Mouse (Mus musculus) intestine, embryonic 15.5 days (tissue): ENCODE data around the gene Mindy4b-ps. TPM values are rescaled to one million over a fixed set of nuclear protein-coding genes. Genes with fewer than 3 reads are reported as not detected.

Source experiments
- ATAC-seq: fragments of 200-750 bp; cut with Nextera tagmentation; 2 replicates; pipeline ENCODE4 v1.8.0; 2017; ENCODE audit warnings: moderate TSS enrichment, moderate library complexity
- H3K27ac ChIP-seq: fragments of 300-500 bp; sonication (generic); 2 replicates; pipeline ENCODE4 v1.5.1; 2015; ENCODE audit warnings: mild to moderate bottlenecking, inconsistent platforms
- H3K27me3 ChIP-seq: fragments of 300-500 bp; sonication (generic); replicated peaks from 2 replicates; pipeline ENCODE4 v1.6.1; 2015; ENCODE audit warnings: inconsistent platforms
- H3K36me3 ChIP-seq: fragments of 300-500 bp; sonication (generic); 2 replicates; pipeline ENCODE4 v1.6.1; 2015; ENCODE audit warnings: inconsistent platforms
- H3K4me1 ChIP-seq: fragments of 300-500 bp; sonication (generic); replicated peaks from 2 replicates; pipeline ENCODE4 v1.6.1; 2015; ENCODE audit warnings: inconsistent platforms
- H3K4me2 ChIP-seq: fragments of 300-500 bp; sonication (generic); replicated peaks from 2 replicates; pipeline ENCODE4 v1.6.1; 2015; ENCODE audit warnings: mild to moderate bottlenecking, inconsistent platforms
- H3K4me3 ChIP-seq: fragments of 300-500 bp; sonication (generic); replicated peaks from 2 replicates; pipeline ENCODE4 v1.5.1; 2015; ENCODE audit warnings: inconsistent platforms
- H3K9ac ChIP-seq: fragments of 300-500 bp; sonication (generic); 2 replicates; pipeline ENCODE4 v1.6.1; 2015; ENCODE audit warnings: inconsistent platforms
- H3K9me3 ChIP-seq: fragments of 300-500 bp; sonication (generic); 2 replicates; pipeline ENCODE4 v1.6.1; 2016; ENCODE audit warnings: inconsistent platforms
- WGBS: fragments of 180-500 bp; shearing (Covaris S2); methylation state at CpG from one replicate; pipeline ENCODE4 v1.1.7; 2015; 5-methylcytosine and 5-hydroxymethylcytosine counted together
- polyA plus RNA-seq: library from polyadenylated mRNA; unstranded; fragments of >200 nt; fragmentation: Nextera tagmentation; extraction: Ambion mirVana; gene quantifications from 2 replicates; pipeline ENCODE4 v1.2.1, GENCODE M21; 2015

Gene Mindy4b-ps
- polyA plus RNA-seq, 1 experiment from 2014 or later: not detected

DNA sequence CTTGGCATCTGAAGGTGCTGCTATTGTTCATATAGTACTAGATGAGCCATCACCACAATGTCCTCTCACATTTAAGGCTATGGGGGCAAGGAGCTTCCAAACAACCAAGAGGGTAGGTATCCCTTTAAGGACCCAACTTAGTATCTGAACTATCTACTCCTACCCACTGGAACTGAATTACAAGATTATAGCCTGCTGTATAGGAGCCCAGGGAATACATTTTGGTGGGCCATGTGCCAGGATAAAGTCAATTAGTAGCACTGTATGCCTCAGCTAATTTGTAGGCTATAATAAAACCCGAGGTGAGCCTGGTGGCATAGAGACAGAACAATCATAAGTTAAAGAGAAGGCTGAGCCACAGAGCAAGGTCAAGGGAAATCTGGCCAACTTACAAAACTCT lies 65.7 kb downstream of the Mindy4b-ps start:
- Histone ChIP-seq H3K4me3 (no peak overlapping the region), H3K36me3 (no peaks in the 10 kb centered on the region), H3K27me3 (no peaks in the 10 kb centered on the region), H3K4me1 (no peaks in the 10 kb centered on the region), H3K9ac (no peak overlapping the region), H3K27ac (no peak overlapping the region), H3K9me3 (no peaks in the 10 kb centered on the region), H3K4me2 (no peak overlapping the region)
- no peak for ATAC-seq
- WGBS: 70% methylated on average over 1 of the region's 1 CpGs

DNA sequence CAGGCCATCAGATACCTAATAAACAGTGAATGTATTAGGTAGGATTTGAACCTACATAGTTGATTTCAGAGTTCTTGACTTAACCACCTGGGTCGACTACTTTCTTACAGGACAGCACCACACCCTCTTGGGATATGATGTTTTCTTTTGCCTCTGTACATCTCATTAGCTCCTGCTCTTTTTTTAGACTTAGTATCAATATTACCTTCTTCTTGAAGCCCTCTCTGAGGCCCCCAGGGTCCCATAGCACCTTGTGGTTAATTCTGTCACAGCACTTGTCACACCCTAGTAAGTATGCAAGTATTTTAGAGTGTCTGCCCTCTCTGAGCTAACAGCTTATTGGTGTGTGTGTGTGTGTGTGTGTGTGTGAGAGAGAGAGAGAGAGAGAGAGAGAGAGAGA lies 66.3 kb downstream of the Mindy4b-ps start:
- ATAC-seq: no peak

DNA sequence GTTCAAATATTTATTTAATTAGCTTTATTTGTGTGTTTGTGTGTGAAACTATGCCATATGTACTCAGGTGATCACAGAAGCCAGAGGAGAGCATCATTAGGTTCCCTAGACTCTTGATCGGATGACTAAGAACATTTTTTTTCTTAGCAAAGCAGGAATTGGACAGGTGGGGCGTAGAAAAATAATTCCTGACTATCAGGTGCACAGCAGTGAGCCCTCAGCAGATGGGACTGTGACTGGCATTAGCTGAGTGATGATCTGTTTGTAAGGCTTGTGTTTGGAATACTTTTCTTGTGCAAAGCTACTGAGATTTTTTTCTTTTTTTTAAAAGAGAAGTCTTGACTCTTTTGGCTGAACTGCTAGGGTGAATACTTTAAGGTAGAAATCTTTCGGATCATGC lies 67.8 kb downstream of the Mindy4b-ps start:
- Histone ChIP-seq H3K27ac (no peak overlapping the region), H3K36me3 (no peaks in the 10 kb centered on the region), H3K4me2 (no peak overlapping the region), H3K9me3 (no peaks in the 10 kb centered on the region), H3K4me3 (no peak overlapping the region), H3K27me3 (no peaks in the 10 kb centered on the region), H3K9ac (no peak overlapping the region), H3K4me1 (no peaks in the 10 kb centered on the region)
- no peak for ATAC-seq
- 82% methylated on average over 3 of the region's 3 CpGs for WGBS

More for the DNA sequence above, 66.3 kb downstream of the Mindy4b-ps start:
- Histone ChIP-seq H3K4me2 (no peak overlapping the region), H3K27me3 (no peaks in the 10 kb centered on the region), H3K4me3 (no peak overlapping the region), H3K27ac (no peak overlapping the region), H3K36me3 (no peaks in the 10 kb centered on the region), H3K9ac (no peak overlapping the region), H3K9me3 (no peaks in the 10 kb centered on the region), H3K4me1 (no peaks in the 10 kb centered on the region)
- WGBS: 71% methylated on average over 1 of the region's 1 CpGs

DNA sequence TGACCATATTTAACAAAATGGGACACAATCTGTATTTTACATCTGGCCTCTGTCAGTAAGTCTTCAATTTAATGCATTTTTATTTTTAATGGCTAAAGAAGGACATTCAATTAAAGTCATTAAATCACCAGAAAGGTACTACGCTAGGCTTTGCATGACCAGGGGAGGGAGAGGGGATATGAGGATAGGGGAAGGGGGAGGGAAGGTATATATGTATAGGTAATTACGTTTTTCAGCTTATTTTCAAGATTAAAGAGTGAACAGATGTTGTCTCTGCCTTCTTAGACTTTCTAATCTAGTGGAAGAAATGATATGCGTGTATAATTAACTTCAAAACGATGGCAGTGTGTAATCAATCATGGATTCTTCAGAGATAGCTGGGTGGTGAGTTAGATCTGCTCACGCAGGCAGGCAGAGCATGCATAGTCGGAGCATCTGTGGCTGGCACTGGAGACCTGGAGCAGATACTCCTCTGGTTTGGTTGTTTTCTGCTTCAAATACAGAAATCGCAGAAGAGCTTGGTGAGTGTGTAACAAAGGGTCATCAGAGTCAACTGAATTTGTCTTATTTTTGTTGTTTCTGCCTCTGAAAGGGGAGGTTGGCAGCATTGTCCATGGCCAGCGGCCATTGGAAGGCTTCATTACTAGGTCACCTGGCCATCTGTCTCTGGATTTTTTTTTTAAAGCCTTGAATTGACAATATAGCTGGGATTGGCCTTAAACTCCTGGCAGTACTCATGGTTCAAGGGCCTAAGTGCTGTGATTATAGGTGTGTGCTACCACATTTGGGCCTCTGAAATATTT lies 70.1 kb downstream of the Mindy4b-ps start:
- no peaks in the 10 kb centered on the region for H3K27me3 ChIP-seq
- WGBS: 76% methylated on average over 8 of the region's 8 CpGs
- H3K36me3 ChIP-seq: no peaks in the 10 kb centered on the region
- no peaks in the 10 kb centered on the region for H3K4me1 ChIP-seq
- H3K9me3 ChIP-seq: no peaks in the 10 kb centered on the region
- no peak overlapping the region for H3K9ac ChIP-seq
- no peak overlapping the region for H3K4me3 ChIP-seq
- no peak overlapping the region for H3K27ac ChIP-seq
- no peak for ATAC-seq
- H3K4me2 ChIP-seq: no peak overlapping the region

DNA sequence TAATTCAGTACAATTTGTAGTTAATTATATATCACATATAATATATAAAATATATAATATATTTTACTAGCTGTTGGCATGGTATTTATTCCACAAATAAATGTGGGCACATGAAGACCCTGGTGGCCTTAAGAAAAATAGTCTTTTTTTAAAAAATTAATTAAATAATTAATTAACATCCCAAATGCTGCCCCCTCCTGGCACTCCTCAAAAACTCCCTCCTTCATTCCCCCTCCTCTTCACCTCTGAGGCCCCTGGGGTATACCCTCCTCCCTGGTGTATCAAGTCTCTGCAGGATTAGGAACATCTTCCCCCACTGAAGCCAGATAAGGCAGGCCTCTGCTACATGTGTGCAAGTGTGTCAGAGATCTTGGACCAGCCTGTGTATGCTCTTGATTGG lies 73.4 kb downstream of the Mindy4b-ps start:
- Histone ChIP-seq H3K27ac (no peak overlapping the region), H3K4me3 (no peak overlapping the region), H3K36me3 (no peaks in the 10 kb centered on the region), H3K4me1 (no peaks in the 10 kb centered on the region), H3K9ac (no peak overlapping the region), H3K9me3 (no peaks in the 10 kb centered on the region), H3K4me2 (no peak overlapping the region), H3K27me3 (no peaks in the 10 kb centered on the region)
- ATAC-seq: no peak

DNA sequence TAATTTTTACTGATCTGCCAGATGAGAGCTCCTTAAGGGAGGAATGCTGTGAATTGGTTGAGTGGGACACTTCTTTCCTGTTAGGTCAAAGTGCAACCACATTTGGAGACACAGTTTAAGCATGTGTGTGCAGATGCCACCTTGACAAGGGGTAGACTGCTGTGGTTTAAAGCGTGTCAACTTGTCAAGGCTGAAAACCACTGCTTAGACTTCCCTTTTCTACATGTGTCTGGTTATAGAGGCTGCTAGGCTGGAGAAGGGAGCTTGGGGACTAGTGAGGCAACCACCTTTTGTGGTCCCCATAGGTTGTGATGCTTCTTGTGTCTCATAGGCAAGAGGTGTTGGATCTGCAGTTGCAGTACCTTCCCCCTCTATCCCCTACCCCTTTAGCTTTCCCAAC lies 74.2 kb downstream of the Mindy4b-ps start:
- H3K4me1 ChIP-seq: no peaks in the 10 kb centered on the region
- no peak overlapping the region for H3K9ac ChIP-seq
- no peak for ATAC-seq
- H3K27me3 ChIP-seq: no peaks in the 10 kb centered on the region
- 72% methylated on average over 1 of the region's 1 CpGs for WGBS
- H3K4me3 ChIP-seq: no peak overlapping the region
- H3K9me3 ChIP-seq: no peaks in the 10 kb centered on the region
- no peak overlapping the region for H3K27ac ChIP-seq
- H3K36me3 ChIP-seq: no peaks in the 10 kb centered on the region
- H3K4me2 ChIP-seq: no peak overlapping the region

DNA sequence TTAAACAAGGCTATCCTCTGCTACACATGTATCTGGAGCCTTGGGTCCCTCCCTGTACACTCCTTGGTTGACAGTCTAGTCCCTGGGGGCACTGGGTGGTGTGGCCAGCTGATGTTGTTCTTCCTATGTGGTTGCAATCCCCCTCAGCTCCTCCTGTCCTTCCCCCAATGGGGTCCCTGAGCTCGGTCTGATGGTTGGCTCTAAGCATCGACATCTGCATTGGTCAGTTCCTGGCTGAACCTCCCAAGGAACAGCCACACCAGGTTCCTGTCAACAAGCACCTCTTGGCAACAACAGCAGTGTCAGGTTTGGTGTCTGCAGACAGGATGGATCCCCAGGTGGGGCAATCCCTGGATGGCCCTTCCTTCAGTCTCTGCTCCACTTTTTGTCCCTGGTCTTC lies 82.6 kb downstream of the Mindy4b-ps start:
- Histone ChIP-seq H3K27ac (no peak overlapping the region), H3K9me3 (no peaks in the 10 kb centered on the region), H3K27me3 (no peaks in the 10 kb centered on the region), H3K9ac (no peak overlapping the region), H3K4me1 (no peaks in the 10 kb centered on the region), H3K4me3 (no peak overlapping the region), H3K4me2 (no peak overlapping the region), H3K36me3 (no peaks in the 10 kb centered on the region)
- no peak for ATAC-seq
- WGBS: 71% methylated on average over 2 of the region's 2 CpGs

Other genes with a start within 250 kb of the Mindy4b-ps start
- 20.6 and 20.8 TPM in 2 replicates for gene Selenot, start 245.7 kb downstream of the Mindy4b-ps start, polyA plus RNA-seq
- gene Erich6, start 185.1 kb downstream of the Mindy4b-ps start, polyA plus RNA-seq: not detected in 2 replicates
- gene Siah2, start 129.9 kb downstream of the Mindy4b-ps start, polyA plus RNA-seq: 4.7 and 5.7 TPM in 2 replicates
- not detected in 2 replicates for gene Clrn1, start 63.0 kb upstream of the Mindy4b-ps start, polyA plus RNA-seq
- gene Med12l, start 183.5 kb upstream of the Mindy4b-ps start, polyA plus RNA-seq: 1.1 and 1.5 TPM in 2 replicates